Mouse (Mus musculus) heart, adult 8-10 months (tissue): Measurements from ENCODE around the gene Gm17662. TPM values are rescaled to one million over a fixed set of nuclear protein-coding genes. Genes with fewer than 3 reads are reported as not detected.

Experiments used
- DNase-seq: peaks from one replicate; pipeline ENCODE4 v3.0.0; 2022; ENCODE audit warnings: low spot score
- total RNA-seq, 4 experiments: library from RNA; stranded (reverse); gene quantifications; 2 replicates each; pipeline ENCODE4 v1.2.4; 2022

The Gm17662 gene
- total RNA-seq: not detected

GRCm38 (mm10) chr4:104857029-104857428 lies at the start of gene Gm17662:
Gene Gm17662 (plus strand): TSS chr4:104857329.
- DNase-seq: no peak

- DNase-seq: no peak
Observed at GRCm38 (mm10) chr4:104810710-104811286, 46.3 kb upstream of the Gm17662 start.

GRCm38 (mm10) chr4:104813617-104814016 lies 43.5 kb upstream of the Gm17662 start:
- DNase-seq: no peak

- no peak for DNase-seq
Observed at GRCm38 (mm10) chr4:104816519-104817232, 40.5 kb upstream of the Gm17662 start.

GRCm38 (mm10) chr4:104817509-104817908 lies 39.6 kb upstream of the Gm17662 start:
- DNase-seq: no peak

- DNase-seq: no peak
Observed at GRCm38 (mm10) chr4:104818986-104819385, 38.1 kb upstream of the Gm17662 start.

GRCm38 (mm10) chr4:104819891-104820290 lies 37.2 kb upstream of the Gm17662 start:
- no peak for DNase-seq

- DNase-seq: no peak
Observed at GRCm38 (mm10) chr4:104823597-104824101, 33.5 kb upstream of the Gm17662 start.

GRCm38 (mm10) chr4:104824381-104825077 lies 32.6 kb upstream of the Gm17662 start:
- DNase-seq: no peak

- DNase-seq: no peak
Observed at GRCm38 (mm10) chr4:104828939-104829338, 28.2 kb upstream of the Gm17662 start.

- no peak for DNase-seq
Observed at GRCm38 (mm10) chr4:104835096-104835495, 22.0 kb upstream of the Gm17662 start.

- DNase-seq: no peak
Observed at GRCm38 (mm10) chr4:104838342-104838741, 18.8 kb upstream of the Gm17662 start.

GRCm38 (mm10) chr4:104842204-104842603 lies 14.9 kb upstream of the Gm17662 start:
- DNase-seq: no peak

GRCm38 (mm10) chr4:104843546-104843945 lies 13.6 kb upstream of the Gm17662 start:
- no peak for DNase-seq

GRCm38 (mm10) chr4:104855216-104855615 lies 1.9 kb upstream of the Gm17662 start:
- DNase-seq: no peak

- no peak for DNase-seq
Observed at GRCm38 (mm10) chr4:104857823-104858222, 694 bp downstream of the Gm17662 start.

- DNase-seq: no peak
Observed at GRCm38 (mm10) chr4:104861241-104861640, 4.1 kb downstream of the Gm17662 start.

GRCm38 (mm10) chr4:104864397-104864796 lies 7.3 kb downstream of the Gm17662 start:
- DNase-seq: no peak

- no peak for DNase-seq
Observed at GRCm38 (mm10) chr4:104869581-104869980, 12.5 kb downstream of the Gm17662 start.

- DNase-seq: no peak
Observed at GRCm38 (mm10) chr4:104870196-104870595, 13.1 kb downstream of the Gm17662 start.

- no peak for DNase-seq
Observed at GRCm38 (mm10) chr4:104875832-104876231, 18.7 kb downstream of the Gm17662 start.

- DNase-seq: no peak
Observed at GRCm38 (mm10) chr4:104876323-104876722, 19.2 kb downstream of the Gm17662 start, which contains the start of gene C8a. Gene C8a (minus strand): TSS chr4:104876398.
